Mouse (Mus musculus) small intestine, adult 2 months (tissue): ENCODE measurements around the gene Actr3.

Experiments used
- CTCF ChIP-seq: fragments of 200-500 bp; IDR thresholded peaks from 2 replicates; pipeline ENCODE4 v1.5.1; 2012; ENCODE audit warnings: low read depth, mild to moderate bottlenecking, control low read depth, inconsistent platforms, low read length, moderate library complexity, mixed read lengths; ENCODE audit not compliant: insufficient replicate concordance, insufficient read length; ENCODE audit errors: extremely low read depth
- POLR2A ChIP-seq: fragments of 200-500 bp; IDR thresholded peaks from 2 replicates; pipeline ENCODE4 v1.6.1; 2012; ENCODE audit warnings: low read depth, mild to moderate bottlenecking, control low read depth, inconsistent platforms, low read length, moderate library complexity

DNA sequence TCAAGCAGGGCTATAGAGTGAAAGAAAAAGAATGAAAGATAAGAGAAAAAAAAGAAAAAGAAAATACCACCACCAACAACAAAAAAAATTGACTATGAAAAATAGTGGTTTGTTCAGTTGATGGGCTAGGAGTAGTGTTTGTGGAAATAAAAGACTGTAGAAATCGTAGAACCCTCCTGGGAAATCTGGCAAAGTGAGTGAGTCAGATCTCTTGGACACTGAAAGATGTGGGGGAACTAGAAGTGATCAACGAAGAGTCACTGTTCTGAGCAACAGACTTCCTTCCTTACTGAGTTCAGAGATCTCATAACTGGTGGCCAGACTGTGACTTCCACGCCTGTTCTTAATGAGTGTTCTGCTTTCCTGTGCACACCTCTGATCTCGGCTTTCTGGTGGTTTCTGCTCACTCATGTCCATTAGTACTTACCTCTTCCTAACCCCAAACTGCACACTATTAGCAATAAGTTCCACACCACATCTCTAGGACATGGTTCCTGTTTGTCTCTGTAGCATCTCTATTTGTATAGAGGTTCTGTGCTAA lies 37.7 kb upstream of the Actr3 start:
- TF ChIP-seq CTCF: no peak
- no peak for TF ChIP-seq POLR2A
